Mouse (Mus musculus): ENCODE data around the gene Tmem120b.

The Tmem120b gene

GRCm38 (mm10) chr5:123130030-123130813 lies 62.0 kb downstream of the Tmem120b start:
- DNase-seq: peak in 1 of 2 experiments; percentile 7

- DNase-seq: no peak
Observed at GRCm38 (mm10) chr5:123130814-123131148, 62.6 kb downstream of the Tmem120b start.

GRCm38 (mm10) chr5:123132308-123133071 lies 64.3 kb downstream of the Tmem120b start, which contains the start of gene Rhof:
Gene Rhof, minus strand, starts transcription at chr5:123132692.
- peak; percentile 85 to 87 for DNase-seq

GRCm38 (mm10) chr5:123133083-123133783 lies 65.0 kb downstream of the Tmem120b start:
- peak; percentile 89 to 95 for DNase-seq

- DNase-seq: peak in 1 of 2 experiments; percentile 73
Observed at GRCm38 (mm10) chr5:123133784-123134143, 65.5 kb downstream of the Tmem120b start.

GRCm38 (mm10) chr5:123134186-123134874 lies 66.1 kb downstream of the Tmem120b start:
- DNase-seq: peak; percentile 75 to 86

GRCm38 (mm10) chr5:123134875-123135382 lies 66.7 kb downstream of the Tmem120b start:
- no peak for DNase-seq

GRCm38 (mm10) chr5:123135471-123136360 lies 67.5 kb downstream of the Tmem120b start:
- DNase-seq: peak; percentile 89 to 95

- peak; percentile 94 to 97 for DNase-seq
Observed at GRCm38 (mm10) chr5:123136361-123137043, 68.3 kb downstream of the Tmem120b start.

- DNase-seq: peak; percentile 91 to 94
Observed at GRCm38 (mm10) chr5:123137044-123137909, 69.1 kb downstream of the Tmem120b start.

GRCm38 (mm10) chr5:123137910-123138229 lies 69.7 kb downstream of the Tmem120b start:
- DNase-seq: no peak

GRCm38 (mm10) chr5:123138230-123138911 lies 70.2 kb downstream of the Tmem120b start:
- DNase-seq: peak; percentile 82 to 88

- DNase-seq: peak; percentile 87 to 90
Observed at GRCm38 (mm10) chr5:123138953-123139721, 70.9 kb downstream of the Tmem120b start.

- peak in 1 of 2 experiments; percentile 41 for DNase-seq
Observed at GRCm38 (mm10) chr5:123139722-123140627, 71.8 kb downstream of the Tmem120b start.

GRCm38 (mm10) chr5:123140694-123141554 lies 72.7 kb downstream of the Tmem120b start:
- DNase-seq: peak; percentile 90 to 94

GRCm38 (mm10) chr5:123141555-123142160 lies 73.4 kb downstream of the Tmem120b start:
- DNase-seq: peak; percentile 73 to 76

Data from lung, postnatal 4 days (tissue).